Mouse (Mus musculus) liver, adult 2 months (tissue): ENCODE data around the gene Chaf1b.

Experiments used
- CTCF ChIP-seq: fragments of 200-500 bp; IDR thresholded peaks from 2 replicates; pipeline ENCODE4 v1.5.1; 2011; ENCODE audit warnings: low read depth, low read length, control low read depth
- POLR2A ChIP-seq: fragments of 200-500 bp; IDR thresholded peaks from 2 replicates; pipeline ENCODE4 v1.6.1; 2011; ENCODE audit warnings: low read length, control low read depth; ENCODE audit not compliant: insufficient read depth; ENCODE audit errors: extremely low read depth

DNA sequence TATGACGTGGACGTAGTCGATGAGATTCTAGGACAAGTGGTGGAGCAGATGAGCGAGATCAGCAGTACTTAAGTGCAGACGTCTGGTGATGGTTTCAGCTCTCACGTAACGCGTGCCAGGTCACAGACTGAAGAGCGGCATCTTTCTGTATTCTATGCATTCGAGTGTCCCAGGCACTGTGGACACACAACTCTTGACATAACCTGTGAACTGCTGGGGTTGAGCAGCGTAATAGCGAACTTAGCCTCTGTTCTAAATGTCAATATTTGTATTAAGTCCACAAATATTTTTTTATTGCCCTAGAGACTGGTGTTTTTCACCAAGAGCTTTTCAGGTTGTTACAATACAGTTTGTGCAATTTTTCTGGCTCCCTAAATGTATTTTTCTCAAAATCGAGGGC, 8.9 kb upstream of the Chaf1b start:
- TF ChIP-seq CTCF = no peak
- TF ChIP-seq POLR2A = no peak
